Mouse (Mus musculus) forebrain, embryonic 16.5 days (tissue): Measurements from ENCODE around the gene Slc8a1. TPM values are rescaled to one million over a fixed set of nuclear protein-coding genes. Genes with fewer than 3 reads are reported as not detected.
A peak's percentile ranks its signal among the peaks of the same experiment; 100 is the strongest.

Source experiments
- ATAC-seq: fragments of 200-750 bp; cut with Nextera tagmentation; 2 replicates; pipeline ENCODE4 v1.8.0; 2017; ENCODE audit warnings: mild to moderate bottlenecking, moderate library complexity
- H3K27ac ChIP-seq: fragments of 300-500 bp; sonication (generic); 2 replicates; pipeline ENCODE4 v1.5.1; 2014; ENCODE audit warnings: low read length, control low read depth
- H3K27me3 ChIP-seq: fragments of 300-500 bp; sonication (generic); replicated peaks from 2 replicates; pipeline ENCODE4 v1.6.1; 2014; ENCODE audit warnings: low read length; ENCODE audit not compliant: control insufficient read depth, insufficient read depth
- H3K36me3 ChIP-seq: fragments of 300-500 bp; sonication (generic); 2 replicates; pipeline ENCODE4 v1.6.1; 2014; ENCODE audit not compliant: control insufficient read depth, insufficient read depth
- H3K4me1 ChIP-seq: fragments of 300-500 bp; sonication (generic); replicated peaks from 2 replicates; pipeline ENCODE4 v1.6.1; 2014; ENCODE audit warnings: low read length; ENCODE audit not compliant: control insufficient read depth, insufficient read depth
- H3K4me2 ChIP-seq: fragments of 300-500 bp; sonication (generic); 2 replicates; pipeline ENCODE4 v1.6.1; 2014; ENCODE audit warnings: mild to moderate bottlenecking, low read length, control low read depth
- H3K4me3 ChIP-seq: fragments of 300-500 bp; sonication (generic); replicated peaks from 2 replicates; pipeline ENCODE4 v1.5.1; 2014; ENCODE audit warnings: mild to moderate bottlenecking, low read length, control low read depth
- H3K9ac ChIP-seq: fragments of 300-500 bp; sonication (generic); replicated peaks from 2 replicates; pipeline ENCODE4 v1.6.1; 2014; ENCODE audit warnings: low read depth, low read length, control low read depth
- H3K9me3 ChIP-seq: fragments of 300-500 bp; sonication (generic); 2 replicates; pipeline ENCODE4 v1.6.1; 2016; ENCODE audit warnings: low read length; ENCODE audit not compliant: control insufficient read depth
- WGBS: fragments of 180-500 bp; shearing (Covaris S2); extraction: QIAGEN DNeasy Blood & Tissue Kit; methylation state at CpG from one replicate; pipeline ENCODE4 v1.1.7; 2014; 5-methylcytosine and 5-hydroxymethylcytosine counted together
- polyA plus RNA-seq: library from polyadenylated mRNA; unstranded; fragments of >200 nt; fragmentation: Nextera tagmentation; extraction: Ambion mirVana; gene quantifications from 2 replicates; pipeline ENCODE4 v1.2.1, GENCODE M21; 2015

The Slc8a1 gene
- 19.6 and 21.7 TPM in 2 replicates for polyA plus RNA-seq

- 43% methylated on average over 14 of the region's 14 CpGs for WGBS
- H3K4me2 ChIP-seq, result peak within 1 kb of the TSS; percentile 34
- peak; percentile 93 for ATAC-seq
- no peak within 1 kb of the TSS for H3K9ac ChIP-seq
- H3K36me3 ChIP-seq, result no peaks in the 10 kb centered on the region
- H3K9me3 ChIP-seq, result no peaks in the 10 kb centered on the region
- peak within 1 kb of the TSS; percentile 81 for H3K27ac ChIP-seq
- H3K27me3 ChIP-seq, result no peaks in the 10 kb centered on the region
- peaks cover 13% of the 10 kb centered on the region for H3K4me1 ChIP-seq
- H3K4me3 ChIP-seq, result peak within 1 kb of the TSS; percentile 23
Measured at GRCm38 (mm10) chr17:81738311-81738755, at the start of gene Slc8a1. Gene Slc8a1 (minus strand): TSS chr17:81738377.

- 51% methylated on average over 4 of the region's 4 CpGs for WGBS
- Histone ChIP-seq H3K9me3 (no peaks in the 10 kb centered on the region), H3K9ac (no peak overlapping the region), H3K27ac (no peak overlapping the region), H3K27me3 (no peaks in the 10 kb centered on the region), H3K4me2 (no peak overlapping the region), H3K4me1 (no peaks in the 10 kb centered on the region), H3K4me3 (no peak overlapping the region), H3K36me3 (no peaks in the 10 kb centered on the region)
- ATAC-seq, result no peak
Measured at GRCm38 (mm10) chr17:81787350-81787749, 49.2 kb upstream of the Slc8a1 start.

- Histone ChIP-seq H3K27ac (no peak overlapping the region), H3K4me1 (peaks cover 3% of the 10 kb centered on the region; the same call in 1 of the 2 replicates), H3K9me3 (no peaks in the 10 kb centered on the region), H3K4me3 (no peak overlapping the region), H3K4me2 (no peak overlapping the region), H3K9ac (no peak overlapping the region), H3K36me3 (no peaks in the 10 kb centered on the region), H3K27me3 (no peaks in the 10 kb centered on the region)
- WGBS, result 93% methylated on average over 4 of the region's 4 CpGs
- ATAC-seq, result no peak
Measured at GRCm38 (mm10) chr17:81782326-81782725, 44.1 kb upstream of the Slc8a1 start.

GRCm38 (mm10) chr17:81781491-81781890 is 43.3 kb upstream of the Slc8a1 start:
- no peak overlapping the region for H3K4me3 ChIP-seq
- no peaks in the 10 kb centered on the region for H3K36me3 ChIP-seq
- no peaks in the 10 kb centered on the region for H3K9me3 ChIP-seq
- peaks cover 3% of the 10 kb centered on the region; the same call in 1 of the 2 replicates for H3K4me1 ChIP-seq
- no peak overlapping the region for H3K27ac ChIP-seq
- whole genome bisulfite sequencing, result 88% methylated on average over 5 of the region's 5 CpGs
- no peak for ATAC-seq
- H3K27me3 ChIP-seq, result no peaks in the 10 kb centered on the region
- H3K9ac ChIP-seq, result no peak overlapping the region
- H3K4me2 ChIP-seq, result no peak overlapping the region

GRCm38 (mm10) chr17:81779883-81780282 is 41.7 kb upstream of the Slc8a1 start:
- no peaks in the 10 kb centered on the region for H3K36me3 ChIP-seq
- no peak overlapping the region for H3K27ac ChIP-seq
- H3K9me3 ChIP-seq, result no peaks in the 10 kb centered on the region
- no peaks in the 10 kb centered on the region for H3K27me3 ChIP-seq
- ATAC-seq, result no peak
- H3K4me2 ChIP-seq, result no peak overlapping the region
- 76% methylated on average over 4 of the region's 4 CpGs for WGBS
- peaks cover 3% of the 10 kb centered on the region; the same call in 1 of the 2 replicates for H3K4me1 ChIP-seq
- H3K4me3 ChIP-seq, result no peak overlapping the region
- no peak overlapping the region for H3K9ac ChIP-seq

GRCm38 (mm10) chr17:81750664-81751063 is 12.5 kb upstream of the Slc8a1 start:
- Histone ChIP-seq H3K27ac (no peak overlapping the region), H3K4me3 (no peak overlapping the region), H3K9ac (no peak overlapping the region), H3K4me2 (no peak overlapping the region), H3K27me3 (no peaks in the 10 kb centered on the region), H3K4me1 (no peaks in the 10 kb centered on the region), H3K9me3 (no peaks in the 10 kb centered on the region), H3K36me3 (no peaks in the 10 kb centered on the region)
- WGBS, result 79% methylated on average over 2 of the region's 2 CpGs
- ATAC-seq, result no peak

GRCm38 (mm10) chr17:81743034-81743433 is 4.9 kb upstream of the Slc8a1 start:
- ATAC-seq, result no peak
- no peak overlapping the region for H3K4me3 ChIP-seq
- no peaks in the 10 kb centered on the region for H3K36me3 ChIP-seq
- WGBS, result 82% methylated on average over 2 of the region's 2 CpGs
- H3K9ac ChIP-seq, result no peak overlapping the region
- H3K27ac ChIP-seq, result no peak overlapping the region
- H3K9me3 ChIP-seq, result no peaks in the 10 kb centered on the region
- no peak overlapping the region for H3K4me2 ChIP-seq
- peaks cover 9% of the 10 kb centered on the region for H3K4me1 ChIP-seq
- H3K27me3 ChIP-seq, result no peaks in the 10 kb centered on the region

GRCm38 (mm10) chr17:81740576-81740975 is 2.4 kb upstream of the Slc8a1 start:
- WGBS, result 56% methylated on average over 6 of the region's 6 CpGs
- H3K4me2 ChIP-seq, result no peak overlapping the region
- H3K4me1 ChIP-seq, result peaks cover 13% of the 10 kb centered on the region
- no peak overlapping the region for H3K27ac ChIP-seq
- H3K4me3 ChIP-seq, result no peak overlapping the region
- no peaks in the 10 kb centered on the region for H3K27me3 ChIP-seq
- no peaks in the 10 kb centered on the region for H3K9me3 ChIP-seq
- ATAC-seq, result no peak
- H3K9ac ChIP-seq, result no peak overlapping the region
- H3K36me3 ChIP-seq, result no peaks in the 10 kb centered on the region

- Histone ChIP-seq H3K9me3 (no peaks in the 10 kb centered on the region), H3K36me3 (no peaks in the 10 kb centered on the region), H3K9ac (no peak overlapping the region), H3K27me3 (no peaks in the 10 kb centered on the region), H3K4me3 (peak overlapping the region; percentile 23), H3K4me2 (peak overlapping the region; percentile 34), H3K4me1 (peaks cover 13% of the 10 kb centered on the region), H3K27ac (peak overlapping the region; percentile 81)
- 72% methylated on average over 2 of the region's 2 CpGs for WGBS
- ATAC-seq, result peak; percentile 8; the same call in 1 of the 2 replicates
Measured at GRCm38 (mm10) chr17:81737779-81738178, 398 bp downstream of the Slc8a1 start.

GRCm38 (mm10) chr17:81737309-81737708 is 868 bp downstream of the Slc8a1 start:
- WGBS, result 66% methylated on average over 4 of the region's 4 CpGs
- peak overlapping the region; percentile 34 for H3K4me2 ChIP-seq
- peak overlapping the region; percentile 81 for H3K27ac ChIP-seq

More at GRCm38 (mm10) chr17:81737309-81737708, 868 bp downstream of the Slc8a1 start:
- Histone ChIP-seq H3K4me3 (peak overlapping the region; percentile 23), H3K4me1 (peaks cover 13% of the 10 kb centered on the region), H3K36me3 (no peaks in the 10 kb centered on the region), H3K9ac (no peak overlapping the region), H3K27me3 (no peaks in the 10 kb centered on the region), H3K9me3 (no peaks in the 10 kb centered on the region)
- no peak for ATAC-seq
